Comparison of ENCODE assay signal across 34 mouse cellular contexts in genomic region chr5:137065923-137066322, GRCm38 (mm10). TPM values are rescaled to one million over a fixed set of nuclear protein-coding genes. Genes with fewer than 3 reads are reported as not detected.
DNase-seq lines count a peak whose midpoint lies in the region; ATAC-seq and TF ChIP-seq lines count a peak whose summit lies in the region.
"Had no signal": no experiment of that assay in that cellular context is flagged by ENCODE, and none has a peak within 500 bp of the region (broad histone marks: within the 10 kb centered on the region; RNA-seq: fewer than 3 reads in every experiment).

No protein-coding gene starts in this region.

- peak; percentile 17 for DNase-seq in hindbrain, embryonic 11.5 days (ENCODE audit: low spot score)
- no peak for DNase-seq in hindbrain, embryonic 10.5 days (ENCODE audit: low spot score)
- DNase-seq in lung, embryonic 14.5 days: no peak
- DNase-seq in lung, adult 18-20 months: no peak
- peak; percentile 73 for DNase-seq in R1 (ENCODE audit: low read depth, low spot score)
- no peak for DNase-seq in stomach, postnatal 0 days (ENCODE audit: low spot score)
- DNase-seq: adrenal gland, adult 2 months; adrenal gland, postnatal 36 days; cerebellum, adult 8-10 months; cerebellum, postnatal 25 days; gastrocnemius, postnatal 14 days; heart, postnatal 4 days; kidney, adult 2 months; kidney, postnatal 4 days; layer of hippocampus, adult 9-11 months; liver, embryonic 13.5 days; lung, postnatal 36 days; thymus, postnatal 25 days had no signal

- 0 out of 2 replicates have a peak, but pooled peaks have one; percentile 7 for TF ChIP-seq CTCF in lung, embryonic 14.5 days (IDR thresholded peaks at IDR 0.05; ENCODE audit: low read depth)
- peak; percentile 18; the same call in 1 of the 2 replicates for TF ChIP-seq CTCF in stomach, postnatal 0 days (IDR thresholded peaks at IDR 0.05; ENCODE audit: low read depth)

- no peak overlapping the region for H3K4me3 ChIP-seq in hindbrain, embryonic 11.5 days (ENCODE audit: low read depth, low read length)
- no peak overlapping the region for H3K4me3 ChIP-seq in hindbrain, embryonic 10.5 days
- no peak overlapping the region for H3K4me3 ChIP-seq in lung, embryonic 14.5 days (ENCODE audit: low read depth, low read length)
- no peak overlapping the region for H3K4me3 ChIP-seq in stomach, postnatal 0 days (ENCODE audit: low read depth, low read length)
- H3K4me3 ChIP-seq: embryonic facial prominence, embryonic 10.5 days; embryonic facial prominence, embryonic 15.5 days; forebrain, embryonic 13.5 days; heart, embryonic 10.5 days; heart, embryonic 15.5 days; hindbrain, embryonic 15.5 days; limb, embryonic 13.5 days; liver, embryonic 13.5 days had no signal

- no peaks in the 10 kb centered on the region for H3K4me1 ChIP-seq in hindbrain, embryonic 11.5 days (replicated peaks; ENCODE audit: control insufficient read depth, insufficient read depth, low read length)
- H3K4me1 ChIP-seq in hindbrain, embryonic 10.5 days (replicated peaks): no peaks in the 10 kb centered on the region; the same call in 1 of the 2 replicates
- H3K4me1 ChIP-seq in lung, embryonic 14.5 days (ENCODE audit: insufficient read depth): no peaks in the 10 kb centered on the region
- H3K4me1 ChIP-seq in stomach, postnatal 0 days (replicated peaks; ENCODE audit: control insufficient read depth, insufficient read depth): no peaks in the 10 kb centered on the region
- H3K4me1 ChIP-seq: embryonic facial prominence, embryonic 10.5 days; embryonic facial prominence, embryonic 15.5 days; forebrain, embryonic 13.5 days; heart, embryonic 15.5 days; hindbrain, embryonic 15.5 days; limb, embryonic 13.5 days; liver, embryonic 13.5 days had no signal

- TF ChIP-seq EP300 in stomach, postnatal 0 days (optimal IDR thresholded peaks at IDR 0.05): no peak

- H3K4me2 ChIP-seq in hindbrain, embryonic 11.5 days (replicated peaks; ENCODE audit: low read depth, low read length): no peak overlapping the region
- no peak overlapping the region for H3K4me2 ChIP-seq in lung, embryonic 14.5 days
- H3K4me2 ChIP-seq in stomach, postnatal 0 days (replicated peaks; ENCODE audit: low read depth): no peak overlapping the region
- H3K4me2 ChIP-seq: embryonic facial prominence, embryonic 15.5 days; forebrain, embryonic 13.5 days; heart, embryonic 15.5 days; hindbrain, embryonic 15.5 days; limb, embryonic 13.5 days; liver, embryonic 13.5 days; midbrain, embryonic 11.5 days had no signal

- no peaks in the 10 kb centered on the region for H3K9me3 ChIP-seq in hindbrain, embryonic 11.5 days (ENCODE audit: control insufficient read depth, low read length)
- no peaks in the 10 kb centered on the region for H3K9me3 ChIP-seq in hindbrain, embryonic 10.5 days
- H3K9me3 ChIP-seq in lung, embryonic 14.5 days (ENCODE audit: low read depth, low read length): no peaks in the 10 kb centered on the region
- H3K9me3 ChIP-seq in stomach, postnatal 0 days (ENCODE audit: control insufficient read depth, low read length): no peaks in the 10 kb centered on the region
- H3K9me3 ChIP-seq: embryonic facial prominence, embryonic 10.5 days; embryonic facial prominence, embryonic 15.5 days; forebrain, embryonic 13.5 days; G1E; heart, embryonic 10.5 days; heart, embryonic 15.5 days; hindbrain, embryonic 15.5 days; limb, embryonic 13.5 days; liver, embryonic 13.5 days had no signal

- 75% methylated on average over 8 of the region's 8 CpGs for WGBS in hindbrain, embryonic 11.5 days
- WGBS in hindbrain, embryonic 10.5 days: 80% methylated on average over 8 of the region's 8 CpGs
- WGBS in lung, embryonic 14.5 days: 56% methylated on average over 8 of the region's 8 CpGs
- 66% methylated on average over 8 of the region's 8 CpGs for WGBS in stomach, postnatal 0 days

- H3K27me3 ChIP-seq in hindbrain, embryonic 11.5 days (ENCODE audit: control insufficient read depth, insufficient read depth, low read length): no peaks in the 10 kb centered on the region
- no peaks in the 10 kb centered on the region for H3K27me3 ChIP-seq in hindbrain, embryonic 10.5 days (ENCODE audit: insufficient read depth, poor library complexity, severe bottlenecking)
- H3K27me3 ChIP-seq in lung, embryonic 14.5 days (ENCODE audit: insufficient read depth, low read length): no peaks in the 10 kb centered on the region
- no peaks in the 10 kb centered on the region for H3K27me3 ChIP-seq in stomach, postnatal 0 days (ENCODE audit: control insufficient read depth, insufficient read depth, low read length)
- H3K27me3 ChIP-seq: embryonic facial prominence, embryonic 15.5 days; forebrain, embryonic 13.5 days; heart, embryonic 15.5 days; hindbrain, embryonic 15.5 days; limb, embryonic 13.5 days had no signal

- H3K9ac ChIP-seq in hindbrain, embryonic 11.5 days (ENCODE audit: low read depth, low read length): no peak overlapping the region
- no peak overlapping the region for H3K9ac ChIP-seq in lung, embryonic 14.5 days
- no peak overlapping the region for H3K9ac ChIP-seq in stomach, postnatal 0 days (ENCODE audit: low read length)
- H3K9ac ChIP-seq: embryonic facial prominence, embryonic 15.5 days; forebrain, embryonic 13.5 days; heart, embryonic 15.5 days; hindbrain, embryonic 15.5 days; limb, embryonic 13.5 days; liver, embryonic 13.5 days had no signal

- H3K36me3 ChIP-seq in hindbrain, embryonic 11.5 days (ENCODE audit: control insufficient read depth, insufficient read depth, low read length): no peaks in the 10 kb centered on the region
- H3K36me3 ChIP-seq in hindbrain, embryonic 10.5 days: no peaks in the 10 kb centered on the region
- H3K36me3 ChIP-seq in lung, embryonic 14.5 days (ENCODE audit: insufficient read depth): no peaks in the 10 kb centered on the region
- no peaks in the 10 kb centered on the region; the same call in 1 of the 2 replicates for H3K36me3 ChIP-seq in stomach, postnatal 0 days (ENCODE audit: control insufficient read depth, insufficient read depth, low read length)
- H3K36me3 ChIP-seq: embryonic facial prominence, embryonic 10.5 days; embryonic facial prominence, embryonic 15.5 days; heart, embryonic 15.5 days; hindbrain, embryonic 15.5 days; limb, embryonic 13.5 days; liver, embryonic 13.5 days had no signal

- ATAC-seq in hindbrain, embryonic 11.5 days (ENCODE audit: low FRiP score): no peak
- no peak for ATAC-seq in lung, embryonic 14.5 days (ENCODE audit: insufficient read depth)
- no peak for ATAC-seq in stomach, postnatal 0 days (ENCODE audit: low FRiP score, low TSS enrichment)
- ATAC-seq in cerebellum, adult (ENCODE audit: insufficient number of reproducible peaks, low FRiP score, low TSS enrichment): no peak
- no peak for ATAC-seq in monocyte, adult 5-6 weeks (replicated peaks; ENCODE audit: insufficient number of reproducible peaks, low FRiP score, low TSS enrichment, poor library complexity, severe bottlenecking)
- ATAC-seq: activated CD4-positive, CD25-positive, alpha-beta regulatory T cell, adult 4 months; forebrain, embryonic 13.5 days; inflammation-experienced regulatory T-cells, adult 6 months had no signal

- no peak overlapping the region for H3K27ac ChIP-seq in hindbrain, embryonic 11.5 days (ENCODE audit: low read depth, low read length)
- H3K27ac ChIP-seq in hindbrain, embryonic 10.5 days: no peak overlapping the region
- H3K27ac ChIP-seq in lung, embryonic 14.5 days (ENCODE audit: low read depth): no peak overlapping the region
- H3K27ac ChIP-seq in stomach, postnatal 0 days (replicated peaks): no peak overlapping the region
- H3K27ac ChIP-seq: embryonic facial prominence, embryonic 10.5 days; embryonic facial prominence, embryonic 15.5 days; forebrain, embryonic 13.5 days; heart, embryonic 10.5 days; heart, embryonic 15.5 days; hindbrain, embryonic 15.5 days; kidney, postnatal 0 days; limb, embryonic 13.5 days; liver, embryonic 13.5 days had no signal

RNA-seq across cellular contexts. Expression of gene Serpine1, which starts 6.1 kb away (rescaled TPM):
- polyA plus RNA-seq in hindbrain, embryonic 11.5 days (2014; fragmentation: Nextera tagmentation; extraction: Ambion mirVana): 0.27 and 0.37 TPM in 2 replicates
- polyA plus RNA-seq in hindbrain, embryonic 10.5 days (2016; fragmentation: Nextera tagmentation; extraction: Ambion mirVana): not detected in 2 replicates
- polyA plus RNA-seq in lung, embryonic 14.5 days (2014; fragmentation: Nextera tagmentation; extraction: Ambion mirVana): 0.47 and 0.86 TPM in 2 replicates
- polyA plus RNA-seq in stomach, postnatal 0 days (2015; fragmentation: Nextera tagmentation; extraction: Ambion mirVana): 0.25 and 0.27 TPM in 2 replicates
- not detected in 3 replicates for total RNA-seq in monocyte, adult 5-6 weeks (2017)
- total RNA-seq: granulocyte monocyte progenitor cell, adult 5-6 weeks; megakaryocyte, adult 5-6 weeks had no signal
- polyA plus RNA-seq: activated CD4-positive, CD25-positive, alpha-beta regulatory T cell, adult 4 months; inflammation-experienced regulatory T-cells, adult 6 months; midbrain, embryonic 11.5 days had no signal

RNA-seq across cellular contexts. Expression of gene Ap1s1, which starts 20.0 kb away (rescaled TPM):
- polyA plus RNA-seq in hindbrain, embryonic 11.5 days (2014; fragmentation: Nextera tagmentation; extraction: Ambion mirVana): 154 and 169 TPM in 2 replicates
- 200 and 232 TPM in 2 replicates for polyA plus RNA-seq in hindbrain, embryonic 10.5 days (2016; fragmentation: Nextera tagmentation; extraction: Ambion mirVana)
- polyA plus RNA-seq in lung, embryonic 14.5 days (2014; fragmentation: Nextera tagmentation; extraction: Ambion mirVana): 179 and 191 TPM in 2 replicates
- polyA plus RNA-seq in stomach, postnatal 0 days (2015; fragmentation: Nextera tagmentation; extraction: Ambion mirVana): 140 and 146 TPM in 2 replicates
- total RNA-seq in monocyte, adult 5-6 weeks (2017): 11.6 to 30.8 TPM (median 18.7 TPM) in 3 replicates

RNA-seq across cellular contexts. Expression of gene Vgf, which starts 39.7 kb away (rescaled TPM):
- 0.14 and 1.2 TPM in 2 replicates for polyA plus RNA-seq in hindbrain, embryonic 11.5 days (2014; fragmentation: Nextera tagmentation; extraction: Ambion mirVana)
- 0.82 and 0.94 TPM in 2 replicates for polyA plus RNA-seq in hindbrain, embryonic 10.5 days (2016; fragmentation: Nextera tagmentation; extraction: Ambion mirVana)
- 0.12 and 0.13 TPM in 2 replicates for polyA plus RNA-seq in lung, embryonic 14.5 days (2014; fragmentation: Nextera tagmentation; extraction: Ambion mirVana)
- 1.8 TPM in 2 replicates for polyA plus RNA-seq in stomach, postnatal 0 days (2015; fragmentation: Nextera tagmentation; extraction: Ambion mirVana)
- not detected in 3 replicates for total RNA-seq in monocyte, adult 5-6 weeks (2017)
- total RNA-seq: gastrocnemius, postnatal 14 days; granulocyte monocyte progenitor cell, adult 5-6 weeks; heart, postnatal 4 days; megakaryocyte, adult 5-6 weeks had no signal
- polyA plus RNA-seq: activated CD4-positive, CD25-positive, alpha-beta regulatory T cell, adult 4 months; heart, embryonic 10.5 days; heart, embryonic 15.5 days; inflammation-experienced regulatory T-cells, adult 6 months; liver, embryonic 13.5 days had no signal

RNA-seq across cellular contexts. Expression of gene Trim56, which starts 50.1 kb away (rescaled TPM):
- polyA plus RNA-seq in hindbrain, embryonic 11.5 days (2014; fragmentation: Nextera tagmentation; extraction: Ambion mirVana): 5.5 and 7.1 TPM in 2 replicates
- 5.2 and 5.4 TPM in 2 replicates for polyA plus RNA-seq in hindbrain, embryonic 10.5 days (2016; fragmentation: Nextera tagmentation; extraction: Ambion mirVana)
- polyA plus RNA-seq in lung, embryonic 14.5 days (2014; fragmentation: Nextera tagmentation; extraction: Ambion mirVana): 11.5 and 11.8 TPM in 2 replicates
- polyA plus RNA-seq in stomach, postnatal 0 days (2015; fragmentation: Nextera tagmentation; extraction: Ambion mirVana): 4.4 and 4.5 TPM in 2 replicates
- 36.1 to 76.1 TPM (median 37.9 TPM) in 3 replicates for total RNA-seq in monocyte, adult 5-6 weeks (2017)

Comparison
In these comparisons a context has a peak if more than half of its experiments do, and no peak if none do; other contexts are left out.
1. DNase-seq: peak in hindbrain, embryonic 11.5 days (single experiment) and R1 (single experiment); none in hindbrain, embryonic 10.5 days (single experiment), lung, embryonic 14.5 days (single experiment), lung, adult 18-20 months (0 of 2) and stomach, postnatal 0 days (single experiment).